Mouse (Mus musculus) neural tube, embryonic 13.5 days (tissue): ENCODE measurements around the gene Hs3st3b1. TPM values are rescaled to one million over a fixed set of nuclear protein-coding genes. Genes with fewer than 3 reads are reported as not detected.

Experiments used
- ATAC-seq: fragments of 200-750 bp; cut with Nextera tagmentation; 2 replicates; pipeline ENCODE4 v1.8.0; 2017; ENCODE audit warnings: low read depth, mild to moderate bottlenecking, moderate TSS enrichment, moderate library complexity
- H3K27ac ChIP-seq: fragments of 300-500 bp; sonication (generic); replicated peaks from 2 replicates; pipeline ENCODE4 v1.5.1; 2015; ENCODE audit warnings: moderate library complexity, mild to moderate bottlenecking, inconsistent platforms
- H3K27me3 ChIP-seq: fragments of 300-500 bp; sonication (generic); 2 replicates; pipeline ENCODE4 v1.6.1; 2015; ENCODE audit warnings: mild to moderate bottlenecking, inconsistent platforms
- H3K36me3 ChIP-seq: fragments of 300-500 bp; sonication (generic); 2 replicates; pipeline ENCODE4 v1.6.1; 2015; ENCODE audit warnings: mild to moderate bottlenecking, inconsistent platforms
- H3K4me1 ChIP-seq: fragments of 300-500 bp; sonication (generic); replicated peaks from 2 replicates; pipeline ENCODE4 v1.6.1; 2015; ENCODE audit warnings: inconsistent platforms
- H3K4me2 ChIP-seq: fragments of 300-500 bp; sonication (generic); 2 replicates; pipeline ENCODE4 v1.6.1; 2015; ENCODE audit warnings: inconsistent platforms, mild to moderate bottlenecking, moderate library complexity
- H3K4me3 ChIP-seq: fragments of 300-500 bp; sonication (generic); 2 replicates; pipeline ENCODE4 v1.5.1; 2015; ENCODE audit warnings: mild to moderate bottlenecking, inconsistent platforms
- H3K9ac ChIP-seq: fragments of 300-500 bp; sonication (generic); 2 replicates; pipeline ENCODE4 v1.6.1; 2015; ENCODE audit warnings: moderate library complexity, mild to moderate bottlenecking, inconsistent platforms
- H3K9me3 ChIP-seq: fragments of 300-500 bp; sonication (generic); 2 replicates; pipeline ENCODE4 v1.6.1; 2016; ENCODE audit warnings: inconsistent platforms
- WGBS: fragments of 180-500 bp; shearing (Covaris S2); methylation state at CpG from one replicate; pipeline ENCODE4 v1.1.7; 2015; 5-methylcytosine and 5-hydroxymethylcytosine counted together
- polyA plus RNA-seq: library from polyadenylated mRNA; unstranded; fragments of >200 nt; fragmentation: Nextera tagmentation; extraction: Ambion mirVana; gene quantifications from 2 replicates; pipeline ENCODE4 v1.2.1, GENCODE M21; 2015

Hs3st3b1 gene
- polyA plus RNA-seq, 1 experiment from 2014 or later, result 7.3 TPM

DNA sequence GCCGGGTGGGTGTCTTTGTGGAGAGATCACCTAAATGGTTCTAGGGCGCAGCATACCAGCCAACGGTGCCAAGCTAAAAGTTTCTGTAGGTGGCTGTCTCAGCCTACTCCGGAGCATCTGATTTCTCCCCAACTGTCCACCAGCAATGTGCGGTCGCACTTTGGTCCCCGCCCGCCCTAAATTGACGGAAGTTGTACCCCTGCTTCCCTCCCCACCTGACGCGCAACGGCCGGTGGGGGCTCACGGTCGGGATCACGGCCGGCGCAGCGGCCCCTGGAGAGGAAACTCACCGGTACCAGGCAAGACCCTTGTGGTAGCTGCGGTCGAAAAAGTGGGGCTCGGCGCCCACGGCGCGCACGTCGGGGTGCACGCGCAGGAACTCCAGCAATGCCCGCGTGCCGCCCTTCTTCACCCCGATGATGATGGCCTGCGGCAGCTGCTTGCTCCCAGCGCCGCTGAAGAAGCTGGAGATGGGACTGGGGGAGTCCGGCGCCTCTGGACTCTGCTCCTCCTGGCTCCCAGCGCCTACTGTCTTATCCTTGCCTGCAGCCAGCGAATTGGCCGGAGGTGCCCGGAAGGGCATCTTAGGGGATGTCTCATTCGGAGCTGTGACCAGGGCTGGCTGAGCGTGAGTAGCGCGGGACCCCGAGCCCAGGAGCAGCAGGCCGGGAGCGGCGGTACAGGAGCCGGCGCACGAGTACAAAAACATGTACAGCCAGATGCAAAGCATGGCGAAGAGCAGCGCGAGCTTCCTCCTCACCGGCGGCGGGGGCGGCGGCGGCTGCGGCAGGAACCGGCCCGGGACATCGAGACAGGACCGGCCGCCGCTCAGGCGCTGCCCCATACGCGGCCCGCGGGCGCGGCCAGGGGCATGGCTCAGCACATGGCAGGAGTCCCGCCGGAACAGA lies 792 bp downstream of the Hs3st3b1 start:
- H3K4me1 ChIP-seq, result peaks cover 78% of the 10 kb centered on the region
- ATAC-seq, result 0 out of 2 replicates have a peak, but pooled peaks have one; percentile 2
- H3K36me3 ChIP-seq, result no peaks in the 10 kb centered on the region
- under 1% methylated on average over 78 of the region's 80 CpGs for whole genome bisulfite sequencing
- peaks cover 57% of the 10 kb centered on the region for H3K27me3 ChIP-seq
- H3K4me2 ChIP-seq, result peak overlapping the region; percentile 89
- peak overlapping the region; percentile 84 for H3K9ac ChIP-seq
- H3K27ac ChIP-seq, result peak overlapping the region; percentile 70
- no peaks in the 10 kb centered on the region for H3K9me3 ChIP-seq
- peak overlapping the region; percentile 73 for H3K4me3 ChIP-seq

DNA sequence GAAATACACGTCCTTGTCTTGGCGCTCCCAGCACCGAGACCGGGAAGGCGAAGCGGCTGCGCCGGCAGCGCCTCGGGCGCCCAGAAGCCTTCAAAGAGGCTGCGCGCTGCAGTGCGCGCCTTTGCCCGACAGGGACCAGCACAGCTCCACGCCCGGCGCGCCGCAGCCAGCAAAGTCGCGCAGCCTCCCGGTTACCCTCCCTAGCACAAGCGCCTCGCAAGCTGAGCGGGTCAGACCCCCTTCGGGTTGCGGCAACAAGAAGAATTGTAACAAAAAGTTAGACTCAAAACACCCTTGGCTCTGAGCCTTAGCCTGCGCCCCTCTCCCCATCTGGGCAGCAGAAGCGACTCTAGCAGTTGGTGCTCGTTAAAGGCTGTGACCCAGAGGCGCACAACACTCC lies 1.6 kb downstream of the Hs3st3b1 start:
- Histone ChIP-seq H3K27ac (peak overlapping the region; percentile 14; the same call in 1 of the 2 replicates), H3K4me1 (peaks cover 78% of the 10 kb centered on the region), H3K36me3 (no peaks in the 10 kb centered on the region), H3K4me2 (peak overlapping the region; percentile 89), H3K9me3 (no peaks in the 10 kb centered on the region), H3K4me3 (peak overlapping the region; percentile 73), H3K9ac (peak overlapping the region; percentile 84), H3K27me3 (peaks cover 54% of the 10 kb centered on the region)
- WGBS, result under 1% methylated on average over 33 of the region's 33 CpGs
- peak; percentile 64 for ATAC-seq

DNA sequence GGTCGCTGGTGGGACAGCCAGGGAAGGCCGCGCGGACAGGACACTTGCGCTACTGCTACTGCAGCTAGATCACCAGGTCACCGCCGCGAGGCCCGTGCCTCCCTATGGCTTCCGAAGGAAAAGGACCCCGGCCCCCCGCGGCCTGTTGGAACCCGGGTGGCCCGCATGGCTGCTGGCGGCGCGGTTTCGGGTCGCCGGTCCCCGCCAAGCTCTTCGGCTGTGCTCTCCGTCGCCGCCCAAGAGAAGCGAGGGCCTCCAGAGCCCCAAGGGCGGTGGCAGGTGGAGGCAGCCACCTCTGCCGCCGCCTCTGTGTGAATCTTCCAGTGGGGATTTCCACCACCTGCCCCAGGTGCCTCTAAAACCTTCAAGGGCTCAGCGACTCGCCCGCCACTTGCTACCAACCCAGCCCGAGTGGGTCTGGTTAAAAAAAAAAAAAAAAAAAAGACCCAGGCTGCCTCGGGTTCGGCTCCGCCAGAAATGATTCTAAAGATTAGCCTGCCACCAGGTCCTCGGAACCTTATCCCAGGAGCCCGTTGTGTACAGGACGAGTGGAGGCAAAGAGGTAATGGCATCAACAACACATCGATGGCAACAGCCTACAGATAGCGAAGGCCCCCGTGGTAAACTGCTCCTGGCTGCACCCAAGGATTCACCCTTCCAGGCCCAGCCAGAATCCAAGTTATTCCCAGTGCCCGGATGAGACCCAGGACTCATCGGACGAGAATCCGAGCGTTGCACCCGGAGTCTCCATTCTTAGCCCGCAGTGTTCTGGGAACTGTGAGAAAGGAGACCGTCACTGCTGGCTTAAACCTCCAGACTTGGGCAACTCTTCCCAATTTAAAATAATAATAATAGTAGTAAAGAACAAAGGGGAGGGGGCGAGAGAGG lies 2.6 kb downstream of the Hs3st3b1 start:
- H3K36me3 ChIP-seq, result no peaks in the 10 kb centered on the region
- H3K4me2 ChIP-seq, result peak overlapping the region; percentile 89
- peak overlapping the region; percentile 57; the same call in 1 of the 2 replicates for H3K27ac ChIP-seq
- no peak for ATAC-seq
- H3K9me3 ChIP-seq, result no peaks in the 10 kb centered on the region
- peak overlapping the region; percentile 73 for H3K4me3 ChIP-seq
- WGBS, result under 1% methylated on average over 52 of the region's 52 CpGs
- H3K27me3 ChIP-seq, result peaks cover 48% of the 10 kb centered on the region
- H3K4me1 ChIP-seq, result peaks cover 74% of the 10 kb centered on the region
- peak overlapping the region; percentile 84 for H3K9ac ChIP-seq

DNA sequence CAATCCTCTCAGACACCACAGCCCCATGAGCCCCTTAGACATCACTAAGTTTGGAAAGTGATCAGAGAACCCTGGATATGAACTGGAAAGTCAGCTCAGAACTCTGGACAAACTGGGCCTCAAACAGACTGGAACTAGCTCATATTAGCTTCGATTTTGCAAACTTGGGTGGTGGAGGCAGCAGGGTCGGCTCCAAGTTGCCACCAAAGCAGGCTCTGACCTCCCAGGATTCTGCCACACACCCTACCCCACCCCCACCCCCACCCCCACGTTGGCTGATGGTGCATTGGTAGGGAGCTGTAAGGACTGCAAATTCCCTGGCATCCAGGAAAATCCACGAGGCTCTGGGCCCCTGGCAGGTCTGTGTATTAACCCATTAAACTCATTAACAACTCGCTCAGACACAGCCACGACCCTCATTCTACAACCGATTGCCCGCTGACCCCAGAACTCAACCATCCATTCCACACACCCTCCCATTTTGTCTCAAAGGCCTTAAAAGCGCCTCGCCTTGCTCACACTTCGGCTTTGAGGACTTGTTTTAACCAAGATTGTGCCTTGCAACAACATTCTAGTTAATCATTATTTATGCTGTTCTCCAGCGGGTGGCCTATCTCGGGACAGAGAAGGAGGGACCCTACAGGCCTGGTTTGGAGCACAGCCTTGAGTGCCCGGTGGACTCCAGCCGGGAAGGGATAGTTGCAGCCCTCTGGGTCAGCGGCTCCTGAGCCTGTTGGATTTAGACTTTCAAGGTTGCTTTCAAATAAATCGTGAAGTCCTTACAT lies 3.6 kb downstream of the Hs3st3b1 start:
- Histone ChIP-seq H3K9me3 (no peaks in the 10 kb centered on the region), H3K4me3 (peak overlapping the region; percentile 73), H3K9ac (peak overlapping the region; percentile 84), H3K36me3 (no peaks in the 10 kb centered on the region), H3K4me2 (peak overlapping the region; percentile 89), H3K27me3 (peaks cover 39% of the 10 kb centered on the region), H3K4me1 (peaks cover 74% of the 10 kb centered on the region), H3K27ac (0 out of 2 replicates have a peak overlapping the region, but pooled peaks have one; percentile 1)
- no peak for ATAC-seq
- WGBS, result 13% methylated on average over 17 of the region's 17 CpGs

DNA sequence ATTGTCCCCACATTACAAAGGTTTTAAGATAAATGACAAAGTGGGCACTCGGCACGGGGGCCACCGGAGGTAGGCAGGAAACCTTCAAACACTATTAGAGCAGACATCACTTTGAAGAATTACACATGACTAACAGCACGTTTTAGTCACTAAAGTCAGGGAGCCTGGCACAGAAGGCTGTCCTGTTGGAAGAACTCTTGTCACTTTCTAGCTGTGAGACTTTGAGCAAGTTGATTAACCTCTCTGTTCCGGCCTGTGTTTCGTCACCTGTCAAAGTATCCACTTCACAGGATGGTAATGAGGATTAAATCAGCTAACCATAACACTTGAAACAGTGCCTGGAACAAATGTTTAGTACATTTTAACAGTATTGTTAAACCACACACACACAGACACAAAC lies 4.5 kb downstream of the Hs3st3b1 start:
- H3K4me3 ChIP-seq, result peak overlapping the region; percentile 18
- ATAC-seq, result no peak

DNA sequence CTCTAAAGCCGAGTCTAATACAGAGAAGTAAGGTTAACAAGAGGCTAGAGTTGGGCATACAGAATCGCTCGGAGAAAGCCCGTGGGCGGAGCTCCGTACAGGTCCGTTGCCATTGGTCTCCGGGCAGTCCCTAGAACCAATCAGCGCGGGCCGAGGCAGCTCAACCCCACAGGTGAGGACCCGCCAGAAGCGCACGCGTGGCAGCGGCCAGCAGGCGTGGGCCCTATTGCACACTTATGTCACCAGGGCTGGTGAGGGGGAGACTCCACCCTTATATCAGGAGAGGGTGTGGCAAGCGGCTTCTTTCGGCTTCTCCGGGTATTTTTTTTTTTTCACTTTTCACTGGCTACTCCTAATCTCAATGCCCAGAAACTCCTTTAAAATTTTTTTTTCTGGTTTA lies 7.7 kb downstream of the Hs3st3b1 start:
- Histone ChIP-seq H3K4me3 (peak overlapping the region; percentile 33), H3K9me3 (no peaks in the 10 kb centered on the region), H3K4me2 (peak overlapping the region; percentile 63), H3K27me3 (peaks cover 30% of the 10 kb centered on the region), H3K9ac (0 out of 2 replicates have a peak overlapping the region, but pooled peaks have one; percentile 38), H3K4me1 (peaks cover 56% of the 10 kb centered on the region), H3K36me3 (no peaks in the 10 kb centered on the region), H3K27ac (no peak overlapping the region)
- ATAC-seq, result peak; percentile 96
- WGBS, result 2% methylated on average over 20 of the region's 20 CpGs

More for the DNA sequence above, 4.5 kb downstream of the Hs3st3b1 start:
- WGBS, result 13% methylated on average over 6 of the region's 6 CpGs
- no peak overlapping the region for H3K27ac ChIP-seq
- H3K27me3 ChIP-seq, result peaks cover 34% of the 10 kb centered on the region
- H3K36me3 ChIP-seq, result no peaks in the 10 kb centered on the region
- peaks cover 67% of the 10 kb centered on the region for H3K4me1 ChIP-seq
- peak overlapping the region; percentile 89 for H3K4me2 ChIP-seq
- no peaks in the 10 kb centered on the region for H3K9me3 ChIP-seq
- H3K9ac ChIP-seq, result no peak overlapping the region

DNA sequence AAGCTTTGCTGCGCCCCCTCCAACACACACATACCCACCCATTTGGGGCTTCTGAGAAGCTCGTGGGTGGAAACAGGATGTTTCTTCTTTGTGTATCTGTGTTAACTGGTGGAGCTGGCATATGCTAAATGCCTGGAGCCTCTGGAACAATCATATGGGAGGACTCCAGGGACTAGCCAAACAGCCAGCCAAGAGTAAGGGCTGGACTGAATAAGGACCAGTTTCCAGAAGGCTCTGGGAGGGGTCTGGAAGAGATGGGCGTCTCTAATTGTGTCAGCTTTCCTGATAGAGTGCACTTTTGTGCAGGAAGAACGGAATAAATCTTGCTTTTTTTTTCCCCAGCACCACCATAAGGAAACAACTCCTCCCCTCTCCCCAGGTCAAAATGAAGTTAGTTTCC lies 8.2 kb downstream of the Hs3st3b1 start:
- no peaks in the 10 kb centered on the region for H3K9me3 ChIP-seq
- peaks cover 30% of the 10 kb centered on the region for H3K27me3 ChIP-seq
- H3K4me1 ChIP-seq, result peaks cover 52% of the 10 kb centered on the region
- no peaks in the 10 kb centered on the region for H3K36me3 ChIP-seq
- H3K4me2 ChIP-seq, result peak overlapping the region; percentile 63
- H3K4me3 ChIP-seq, result peak overlapping the region; percentile 33
- H3K9ac ChIP-seq, result 0 out of 2 replicates have a peak overlapping the region, but pooled peaks have one; percentile 10
- ATAC-seq, result peak; percentile 73
- H3K27ac ChIP-seq, result no peak overlapping the region; the same call in 1 of the 2 replicates
- 15% methylated on average over 4 of the region's 4 CpGs for WGBS

DNA sequence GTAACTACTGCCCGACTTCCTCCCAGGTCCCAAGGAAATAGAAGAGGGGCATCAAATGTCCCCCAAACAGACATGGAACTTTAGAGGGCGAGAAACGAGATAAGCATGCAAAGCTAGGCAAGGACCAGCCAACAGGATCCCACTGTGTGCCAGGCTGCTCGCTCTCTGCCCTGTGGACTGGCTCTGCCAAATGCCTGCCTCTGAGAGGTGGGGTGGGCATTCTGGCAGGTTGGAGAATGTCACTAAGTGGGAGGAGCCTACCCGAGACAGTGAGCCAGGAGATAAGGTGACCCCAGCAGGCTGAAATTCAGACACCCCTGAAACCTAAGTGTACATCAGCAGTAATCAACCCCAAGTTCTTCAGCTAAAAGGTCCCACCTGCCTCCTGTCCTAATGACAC lies 11.1 kb downstream of the Hs3st3b1 start:
- no peak for ATAC-seq
- H3K4me1 ChIP-seq, result peaks cover 48% of the 10 kb centered on the region
- H3K36me3 ChIP-seq, result no peaks in the 10 kb centered on the region
- no peaks in the 10 kb centered on the region for H3K9me3 ChIP-seq
- no peak overlapping the region for H3K27ac ChIP-seq
- no peak overlapping the region for H3K4me3 ChIP-seq
- H3K27me3 ChIP-seq, result peaks cover 14% of the 10 kb centered on the region
- WGBS, result 53% methylated on average over 5 of the region's 5 CpGs
- no peak overlapping the region for H3K9ac ChIP-seq
- no peak overlapping the region for H3K4me2 ChIP-seq

DNA sequence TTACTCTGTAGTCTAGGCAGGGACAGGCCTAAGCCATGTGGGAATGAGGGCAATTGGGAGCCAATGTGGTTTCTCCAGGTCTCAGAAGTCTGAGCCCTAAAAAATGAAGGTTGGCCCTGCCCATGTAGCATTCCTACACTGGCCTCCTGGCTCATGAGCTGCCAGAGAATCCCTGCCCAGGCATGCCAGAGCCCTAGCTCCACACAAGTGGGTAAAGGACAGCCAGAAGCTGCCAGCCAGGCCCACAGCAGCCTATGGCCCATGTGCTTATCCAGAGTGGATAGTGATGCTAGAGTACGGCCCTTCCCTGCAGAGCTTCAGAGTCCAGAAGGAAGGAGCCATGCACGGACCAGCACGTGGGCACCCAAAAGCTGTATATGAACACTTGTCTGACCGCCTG lies 12.1 kb downstream of the Hs3st3b1 start:
- Histone ChIP-seq H3K4me1 (peaks cover 58% of the 10 kb centered on the region), H3K4me2 (no peak overlapping the region), H3K36me3 (no peaks in the 10 kb centered on the region), H3K4me3 (no peak overlapping the region), H3K9ac (no peak overlapping the region), H3K9me3 (no peaks in the 10 kb centered on the region), H3K27me3 (peaks cover 5% of the 10 kb centered on the region), H3K27ac (no peak overlapping the region)
- ATAC-seq, result no peak
- WGBS, result 94% methylated on average over 4 of the region's 4 CpGs

DNA sequence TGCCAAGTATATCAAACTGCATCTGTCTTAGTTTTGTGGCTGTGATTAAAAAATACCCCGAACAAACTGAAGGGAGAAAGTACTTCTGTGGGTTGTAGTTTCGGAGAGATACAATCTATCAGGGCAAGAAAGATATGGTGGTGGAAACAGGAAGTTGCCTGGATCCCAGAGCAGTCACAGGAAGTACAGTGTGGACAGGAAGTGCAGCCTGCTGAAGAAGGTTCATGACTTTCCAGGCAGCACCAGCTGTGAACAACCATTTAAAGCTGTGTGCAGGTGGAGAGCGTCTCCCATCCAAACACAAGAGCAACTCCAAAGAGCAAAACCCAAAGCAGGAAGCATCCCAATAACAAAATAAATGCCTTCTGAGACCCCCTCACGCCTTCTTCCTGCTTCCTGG lies 13.6 kb downstream of the Hs3st3b1 start:
- H3K4me1 ChIP-seq, result peaks cover 48% of the 10 kb centered on the region
- no peak overlapping the region for H3K4me3 ChIP-seq
- no peak overlapping the region for H3K4me2 ChIP-seq
- no peaks in the 10 kb centered on the region for H3K9me3 ChIP-seq
- no peak overlapping the region for H3K9ac ChIP-seq
- ATAC-seq, result no peak
- no peaks in the 10 kb centered on the region for H3K36me3 ChIP-seq
- H3K27ac ChIP-seq, result no peak overlapping the region
- peaks cover 5% of the 10 kb centered on the region for H3K27me3 ChIP-seq
- WGBS, result 91% methylated on average over 4 of the region's 4 CpGs

DNA sequence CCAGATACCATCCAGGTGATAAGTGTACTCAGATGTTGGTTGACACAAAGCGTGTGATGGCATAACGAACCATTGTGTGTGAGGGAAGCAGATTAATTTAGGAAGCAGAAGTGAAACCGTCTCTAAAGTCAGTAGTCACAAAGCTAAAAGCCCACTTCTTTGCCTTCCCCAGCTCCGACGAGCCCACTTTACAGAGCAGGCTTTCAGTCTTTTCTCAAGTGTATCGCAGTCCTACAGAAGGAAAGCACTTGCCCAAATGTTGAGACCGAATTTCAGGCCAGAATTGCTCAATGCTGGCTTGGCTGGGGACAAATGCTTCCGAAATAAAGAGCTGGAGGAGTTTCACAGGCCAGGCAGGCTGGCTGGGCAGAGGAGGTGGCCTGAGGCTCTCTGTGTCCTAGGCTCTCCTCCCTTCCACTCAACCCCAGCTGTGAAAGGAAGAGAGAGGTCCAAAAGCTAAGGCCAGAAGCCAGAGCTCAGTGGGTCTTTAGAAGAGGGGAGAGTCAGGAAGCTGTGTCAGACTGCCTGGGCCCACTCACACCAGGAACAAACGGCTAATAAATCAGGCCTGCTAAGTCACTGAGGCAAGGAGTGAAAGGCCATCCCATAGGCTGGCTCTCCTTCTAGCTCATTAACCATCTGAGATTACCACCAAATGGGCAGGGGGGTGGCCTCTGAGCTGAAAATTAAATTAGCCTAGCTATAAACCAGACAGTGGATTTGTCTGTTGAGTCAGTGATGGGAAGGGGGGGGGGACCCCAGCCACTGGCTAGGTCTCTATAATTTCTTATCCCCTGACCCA lies 15.3 kb downstream of the Hs3st3b1 start:
- Histone ChIP-seq H3K9ac (no peak overlapping the region), H3K4me1 (peaks cover 45% of the 10 kb centered on the region), H3K36me3 (no peaks in the 10 kb centered on the region), H3K4me3 (no peak overlapping the region), H3K27me3 (no peaks in the 10 kb centered on the region), H3K27ac (peak overlapping the region; percentile 54), H3K9me3 (no peaks in the 10 kb centered on the region), H3K4me2 (no peak overlapping the region)
- peak; percentile 69 for ATAC-seq
- 60% methylated on average over 9 of the region's 9 CpGs for WGBS
